Mouse (Mus musculus) liver, embryonic 12.5 days (tissue): ENCODE results near the gene Sprr4. TPM values are rescaled to one million over a fixed set of nuclear protein-coding genes. Genes with fewer than 3 reads are reported as not detected.
"Not testable (repeated sequence)": the region's sequence is repeated elsewhere in the genome, so short reads cannot be mapped to it uniquely, and the experiment has no call there.

Source experiments
- ATAC-seq: fragments of 200-750 bp; cut with Nextera tagmentation; 2 replicates; pipeline ENCODE4 v1.8.0; 2017; ENCODE audit warnings: moderate number of reproducible peaks, mild to moderate bottlenecking, moderate library complexity
- H3K27ac ChIP-seq: fragments of 300-500 bp; sonication (generic); 2 replicates; pipeline ENCODE4 v1.5.1; 2016; ENCODE audit warnings: mild to moderate bottlenecking
- H3K27me3 ChIP-seq: fragments of 300-500 bp; sonication (generic); replicated peaks from 2 replicates; pipeline ENCODE4 v1.6.1; 2016; ENCODE audit warnings: mild to moderate bottlenecking, moderate library complexity
- H3K36me3 ChIP-seq: fragments of 300-500 bp; sonication (generic); 2 replicates; pipeline ENCODE4 v1.6.1; 2016; ENCODE audit warnings: mild to moderate bottlenecking, moderate library complexity
- H3K4me1 ChIP-seq: fragments of 300-500 bp; sonication (generic); 2 replicates; pipeline ENCODE4 v1.6.1; 2016
- H3K4me2 ChIP-seq: fragments of 300-500 bp; sonication (generic); 2 replicates; pipeline ENCODE4 v1.6.1; 2016; ENCODE audit warnings: mild to moderate bottlenecking, moderate library complexity
- H3K4me3 ChIP-seq: fragments of 300-500 bp; sonication (generic); 2 replicates; pipeline ENCODE4 v1.5.1; 2016; ENCODE audit warnings: mild to moderate bottlenecking, moderate library complexity
- H3K9ac ChIP-seq: fragments of 300-500 bp; sonication (generic); 2 replicates; pipeline ENCODE4 v1.6.1; 2016; ENCODE audit warnings: mild to moderate bottlenecking, moderate library complexity
- H3K9me3 ChIP-seq: fragments of 300-500 bp; sonication (generic); replicated peaks from 2 replicates; pipeline ENCODE4 v1.6.1; 2016; ENCODE audit warnings: mild to moderate bottlenecking, moderate library complexity
- WGBS: fragments of 180-500 bp; shearing (Covaris S2); methylation state at CpG from one replicate; pipeline ENCODE4 v1.1.7; 2016; ENCODE audit not compliant: insufficient replicate concordance; 5-methylcytosine and 5-hydroxymethylcytosine counted together
- polyA plus RNA-seq: library from polyadenylated mRNA; unstranded; fragments of >200 nt; fragmentation: Nextera tagmentation; extraction: Ambion mirVana; gene quantifications from 2 replicates; pipeline ENCODE4 v1.2.1, GENCODE M21; 2016

Sprr4 gene
- not detected in 2 replicates for polyA plus RNA-seq

DNA sequence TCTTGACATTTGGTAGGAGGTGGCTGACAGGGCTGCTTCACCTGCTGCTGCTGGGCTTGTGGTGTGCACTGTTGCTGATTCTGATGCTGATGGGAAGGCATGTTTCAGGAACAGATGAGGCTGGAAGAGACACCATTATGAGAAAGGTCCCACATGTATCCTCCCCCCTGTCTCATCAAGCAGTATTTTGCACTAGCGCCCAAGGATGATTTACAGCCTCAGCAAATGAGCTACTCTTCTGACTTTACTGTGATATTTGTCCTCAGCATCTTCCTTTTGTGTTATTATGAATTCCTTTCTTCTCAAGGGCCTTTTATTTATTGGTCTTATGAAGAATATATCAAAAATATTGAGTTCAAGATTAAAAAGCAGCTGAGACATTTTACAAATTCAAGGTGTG lies at the start of gene Sprr4:
Gene Sprr4 (minus strand): TSS at position 101 of the 400 bp plus-strand sequence.
- no peaks in the 10 kb centered on the region for H3K36me3 ChIP-seq
- H3K4me1 ChIP-seq, result no peaks in the 10 kb centered on the region
- H3K9me3 ChIP-seq, result no peaks in the 10 kb centered on the region
- H3K4me2 ChIP-seq, result no peak within 1 kb of the TSS
- no peak within 1 kb of the TSS for H3K4me3 ChIP-seq
- H3K27ac ChIP-seq, result no peak within 1 kb of the TSS
- H3K9ac ChIP-seq, result no peak within 1 kb of the TSS
- no peak for ATAC-seq
- no peaks in the 10 kb centered on the region for H3K27me3 ChIP-seq
- 61% methylated on average over 1 of the region's 1 CpGs for WGBS

DNA sequence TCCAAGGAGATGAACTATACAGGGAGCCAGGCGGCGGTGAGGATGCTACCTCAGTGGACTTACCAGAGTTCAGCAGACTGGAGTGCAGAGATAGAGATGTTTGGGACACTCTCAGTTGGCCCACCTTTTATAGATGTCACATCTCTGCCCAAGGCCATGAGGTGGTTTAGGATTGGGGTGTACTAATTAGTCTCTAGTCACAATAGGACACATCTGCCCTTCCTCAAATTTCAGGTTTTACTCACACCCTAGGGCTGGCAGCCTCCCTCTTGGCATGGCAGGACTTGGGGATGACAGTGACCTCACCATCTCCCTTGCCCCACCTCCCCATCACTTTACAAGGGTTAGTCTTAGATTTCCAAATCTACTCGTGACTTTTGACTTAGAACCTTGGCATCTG lies 34.1 kb upstream of the Sprr4 start, which contains the start of gene 2310046K23Rik:
Gene 2310046K23Rik (minus strand): TSS at position 101 of the 400 bp plus-strand sequence.
- Histone ChIP-seq H3K27ac (no peak within 1 kb of the TSS), H3K4me3 (no peak within 1 kb of the TSS), H3K27me3 (no peaks in the 10 kb centered on the region), H3K36me3 (no peaks in the 10 kb centered on the region), H3K4me2 (no peak within 1 kb of the TSS), H3K9me3 (no peaks in the 10 kb centered on the region), H3K4me1 (no peaks in the 10 kb centered on the region), H3K9ac (no peak within 1 kb of the TSS)
- no peak for ATAC-seq
- 68% methylated on average over 3 of the region's 3 CpGs for WGBS

GRCm38 (mm10) chr3:92512325-92512724 lies 12.0 kb upstream of the Sprr4 start:
- Histone ChIP-seq H3K9ac (no peak overlapping the region), H3K27me3 (no peaks in the 10 kb centered on the region), H3K9me3 (no peaks in the 10 kb centered on the region), H3K36me3 (no peaks in the 10 kb centered on the region), H3K27ac (no peak overlapping the region), H3K4me2 (no peak overlapping the region), H3K4me3 (no peak overlapping the region), H3K4me1 (no peaks in the 10 kb centered on the region)
- ATAC-seq, result no peak

- H3K4me2 ChIP-seq, result no peak overlapping the region
- no peaks in the 10 kb centered on the region for H3K27me3 ChIP-seq
- no peak overlapping the region for H3K9ac ChIP-seq
- H3K9me3 ChIP-seq, result no peaks in the 10 kb centered on the region
- H3K36me3 ChIP-seq, result no peaks in the 10 kb centered on the region
- no peaks in the 10 kb centered on the region for H3K4me1 ChIP-seq
- no peak overlapping the region for H3K4me3 ChIP-seq
- H3K27ac ChIP-seq, result no peak overlapping the region
- ATAC-seq, result no peak
Observed at GRCm38 (mm10) chr3:92510786-92511185, 10.5 kb upstream of the Sprr4 start.

DNA sequence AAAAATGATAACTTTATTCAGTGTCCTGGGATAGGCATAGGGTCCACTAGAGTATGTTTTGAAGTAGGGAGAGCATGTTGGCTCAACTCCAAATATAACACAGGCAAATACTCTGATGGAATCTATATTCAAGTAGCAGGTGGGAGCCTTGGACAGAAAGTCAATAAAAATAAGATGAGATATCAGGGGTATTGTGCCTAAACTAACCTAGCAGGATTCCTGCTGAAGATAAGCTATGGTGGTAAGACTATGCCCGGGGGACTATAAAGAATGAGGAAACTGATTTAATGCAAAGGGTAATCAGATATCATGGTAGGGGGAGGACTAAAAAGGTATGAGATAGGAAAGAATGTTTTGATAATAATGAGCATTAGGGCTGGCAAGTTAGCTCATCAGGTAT lies 7.9 kb upstream of the Sprr4 start:
- Histone ChIP-seq H3K36me3 (no peaks in the 10 kb centered on the region), H3K27ac (no peak overlapping the region), H3K4me2 (no peak overlapping the region), H3K27me3 (no peaks in the 10 kb centered on the region), H3K9me3 (no peaks in the 10 kb centered on the region), H3K4me3 (no peak overlapping the region), H3K9ac (no peak overlapping the region), H3K4me1 (no peaks in the 10 kb centered on the region)
- 80% methylated on average over 1 of the region's 1 CpGs for WGBS
- no peak for ATAC-seq

DNA sequence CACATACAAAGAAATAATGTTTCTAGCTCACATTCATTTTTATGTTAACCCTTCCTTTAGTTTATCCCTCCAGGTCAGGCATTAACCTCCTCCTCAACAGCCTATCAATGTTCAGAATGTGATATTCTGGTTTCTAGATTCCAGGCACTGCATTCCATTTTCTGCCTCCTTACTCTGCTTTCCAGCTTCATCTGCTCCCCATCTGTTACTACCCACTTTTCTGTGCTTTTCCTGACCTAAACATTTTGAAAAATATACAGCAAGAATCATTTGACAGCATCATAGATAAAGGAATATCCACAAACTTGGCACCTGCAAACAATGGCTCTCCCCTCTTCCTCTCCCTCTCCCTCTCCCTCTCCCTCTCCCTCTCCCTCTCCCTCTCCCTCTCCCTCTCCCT lies 3.2 kb upstream of the Sprr4 start:
- Histone ChIP-seq H3K4me1 (no peaks in the 10 kb centered on the region), H3K27me3 (no peaks in the 10 kb centered on the region), H3K9me3 (no peaks in the 10 kb centered on the region), H3K4me3 (no peak overlapping the region), H3K9ac (no peak overlapping the region), H3K4me2 (no peak overlapping the region), H3K27ac (no peak overlapping the region), H3K36me3 (no peaks in the 10 kb centered on the region)
- no peak for ATAC-seq

DNA sequence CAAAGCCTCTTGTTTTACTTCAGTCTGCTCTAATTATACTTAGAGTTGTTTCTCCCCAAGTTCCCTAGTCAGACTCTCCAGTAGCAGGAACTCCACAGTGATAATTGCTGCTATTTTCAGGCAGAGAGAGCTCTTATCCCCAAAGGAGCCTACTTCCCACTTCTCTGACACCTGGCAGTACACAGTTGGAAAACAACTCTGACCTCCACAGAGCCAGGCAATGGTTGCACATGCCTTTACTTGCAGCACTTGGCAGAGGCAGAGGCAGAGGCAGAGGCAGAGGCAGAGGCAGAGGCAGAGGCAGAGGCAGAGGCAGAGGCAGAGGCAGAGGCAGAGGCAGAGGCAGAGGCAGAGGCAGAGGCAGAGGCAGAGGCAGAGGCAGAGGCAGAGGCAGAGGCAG lies 10.0 kb downstream of the Sprr4 start:
- H3K9me3 ChIP-seq, H3K36me3 ChIP-seq, H3K27ac ChIP-seq, H3K27me3 ChIP-seq, H3K9ac ChIP-seq, H3K4me2 ChIP-seq, H3K4me3 ChIP-seq, H3K4me1 ChIP-seq, ATAC-seq: not testable (repeated sequence)

DNA sequence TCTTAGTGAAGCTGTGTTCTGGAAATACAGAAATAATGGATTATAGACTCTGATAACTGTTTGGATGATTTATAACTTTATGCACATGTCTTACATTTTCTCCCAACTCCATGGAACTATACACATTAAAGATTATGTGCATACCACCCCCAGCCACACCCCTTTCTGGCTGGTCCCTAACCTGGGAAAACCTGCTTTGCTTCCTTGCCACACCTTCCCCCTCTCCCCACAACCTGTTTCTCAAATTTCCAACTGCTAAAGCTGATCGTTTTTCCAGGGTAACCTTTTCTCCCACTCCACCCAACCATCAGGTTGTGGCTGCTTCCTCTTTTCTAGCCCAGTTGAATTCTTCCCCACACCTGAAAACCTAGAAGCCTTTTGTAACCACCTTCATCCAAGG lies 14.0 kb downstream of the Sprr4 start:
- WGBS, result 31% methylated on average over 1 of the region's 1 CpGs

GRCm38 (mm10) chr3:92485863-92486262 lies 14.4 kb downstream of the Sprr4 start, which contains the start of gene Sprr1a:
TSS of gene Sprr1a (minus strand) at chr3:92485895.
- H3K9ac ChIP-seq, result no peak within 1 kb of the TSS
- no peaks in the 10 kb centered on the region for H3K4me1 ChIP-seq
- ATAC-seq, result no peak
- no peak within 1 kb of the TSS for H3K4me3 ChIP-seq
- H3K27me3 ChIP-seq, result no peaks in the 10 kb centered on the region
- H3K36me3 ChIP-seq, result no peaks in the 10 kb centered on the region
- no peaks in the 10 kb centered on the region for H3K9me3 ChIP-seq
- H3K27ac ChIP-seq, result no peak within 1 kb of the TSS
- no peak within 1 kb of the TSS for H3K4me2 ChIP-seq

More for the DNA sequence above, 14.0 kb downstream of the Sprr4 start:
- H3K4me3 ChIP-seq, result no peak overlapping the region
- H3K9me3 ChIP-seq, result no peaks in the 10 kb centered on the region
- H3K4me2 ChIP-seq, result no peak overlapping the region
- no peak overlapping the region for H3K9ac ChIP-seq
- H3K36me3 ChIP-seq, result no peaks in the 10 kb centered on the region
- ATAC-seq, result no peak
- H3K27ac ChIP-seq, result no peak overlapping the region
- no peaks in the 10 kb centered on the region for H3K4me1 ChIP-seq
- H3K27me3 ChIP-seq, result no peaks in the 10 kb centered on the region

DNA sequence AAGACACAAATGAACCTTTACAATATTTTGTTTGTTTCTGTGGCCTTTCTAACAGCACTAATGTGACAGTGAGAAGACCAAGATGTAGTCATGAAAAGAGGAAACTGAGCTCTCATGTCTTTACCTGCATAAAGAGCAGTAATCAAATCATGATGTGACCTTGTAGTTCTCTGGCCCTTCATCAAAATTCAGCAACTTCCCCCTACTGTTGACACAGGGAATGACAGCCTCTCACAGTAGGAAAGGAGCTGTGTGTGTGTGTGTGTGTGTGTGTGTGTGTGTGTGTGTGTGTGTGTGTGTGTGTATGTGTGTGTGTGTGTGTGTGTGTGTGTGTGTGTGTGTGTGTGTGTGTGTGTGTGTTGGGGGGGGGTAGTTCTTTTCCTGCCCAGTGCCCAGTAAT lies 19.0 kb downstream of the Sprr4 start:
- H3K27ac ChIP-seq, ATAC-seq, H3K27me3 ChIP-seq, H3K4me2 ChIP-seq, H3K9ac ChIP-seq, H3K4me3 ChIP-seq, H3K9me3 ChIP-seq, H3K4me1 ChIP-seq, H3K36me3 ChIP-seq: not testable (repeated sequence)

GRCm38 (mm10) chr3:92470111-92470510 lies 30.2 kb downstream of the Sprr4 start:
- H3K9ac ChIP-seq, result no peak overlapping the region
- no peaks in the 10 kb centered on the region for H3K27me3 ChIP-seq
- no peaks in the 10 kb centered on the region for H3K36me3 ChIP-seq
- ATAC-seq, result peak; percentile 62; the same call in 1 of the 2 replicates
- H3K4me3 ChIP-seq, result no peak overlapping the region
- H3K27ac ChIP-seq, result no peak overlapping the region
- no peaks in the 10 kb centered on the region for H3K4me1 ChIP-seq
- 71% methylated on average over 2 of the region's 2 CpGs for WGBS
- no peaks in the 10 kb centered on the region for H3K9me3 ChIP-seq
- no peak overlapping the region for H3K4me2 ChIP-seq

- Histone ChIP-seq H3K4me3 (no peak overlapping the region), H3K27ac (no peak overlapping the region), H3K9me3 (no peaks in the 10 kb centered on the region), H3K9ac (no peak overlapping the region), H3K36me3 (no peaks in the 10 kb centered on the region), H3K4me1 (no peaks in the 10 kb centered on the region), H3K27me3 (no peaks in the 10 kb centered on the region), H3K4me2 (no peak overlapping the region)
- no peak for ATAC-seq
Observed at GRCm38 (mm10) chr3:92467424-92467823, 32.9 kb downstream of the Sprr4 start.

- Histone ChIP-seq H3K4me3 (no peak overlapping the region), H3K27me3 (no peaks in the 10 kb centered on the region), H3K9ac (no peak overlapping the region), H3K4me2 (no peak overlapping the region), H3K9me3 (no peaks in the 10 kb centered on the region), H3K4me1 (no peaks in the 10 kb centered on the region), H3K36me3 (no peaks in the 10 kb centered on the region), H3K27ac (no peak overlapping the region)
- 73% methylated on average over 1 of the region's 1 CpGs for WGBS
- ATAC-seq, result no peak
Observed at GRCm38 (mm10) chr3:92466576-92466975, 33.7 kb downstream of the Sprr4 start.

DNA sequence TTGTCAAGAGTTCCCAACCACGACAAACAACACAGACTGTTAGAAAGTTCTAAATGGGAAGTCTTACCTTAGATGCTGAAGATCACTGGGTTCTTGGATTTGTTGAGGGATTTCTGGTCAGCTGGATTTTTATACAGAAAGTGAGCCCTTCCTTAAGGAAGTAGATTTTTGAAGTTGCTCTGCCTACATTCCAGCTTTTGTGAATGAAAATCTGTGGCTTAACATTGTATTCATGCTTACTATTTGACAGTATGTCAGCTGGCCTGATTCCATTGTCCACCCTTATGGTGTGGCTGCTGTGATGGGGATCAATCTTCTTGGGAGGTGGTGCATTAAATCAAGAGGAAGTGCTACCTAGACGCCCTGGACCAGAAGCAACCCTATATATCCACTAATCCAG lies 41.7 kb downstream of the Sprr4 start, which contains the start of gene Sprr3:
Gene Sprr3 (minus strand): TSS at position 101 of the 400 bp plus-strand sequence.
- Histone ChIP-seq H3K4me1 (no peaks in the 10 kb centered on the region), H3K27ac (no peak within 1 kb of the TSS), H3K36me3 (no peaks in the 10 kb centered on the region), H3K9ac (no peak within 1 kb of the TSS), H3K4me3 (no peak within 1 kb of the TSS), H3K9me3 (no peaks in the 10 kb centered on the region), H3K4me2 (no peak within 1 kb of the TSS), H3K27me3 (no peaks in the 10 kb centered on the region)
- no peak for ATAC-seq
- 32% methylated on average over 2 of the region's 2 CpGs for WGBS
